Mouse (Mus musculus): ENCODE measurements around the gene Gbf1.
"Not testable (repeated sequence)": the region's sequence is repeated elsewhere in the genome, so short reads cannot be mapped to it uniquely, and the experiment has no call there.

Gene Gbf1

DNA sequence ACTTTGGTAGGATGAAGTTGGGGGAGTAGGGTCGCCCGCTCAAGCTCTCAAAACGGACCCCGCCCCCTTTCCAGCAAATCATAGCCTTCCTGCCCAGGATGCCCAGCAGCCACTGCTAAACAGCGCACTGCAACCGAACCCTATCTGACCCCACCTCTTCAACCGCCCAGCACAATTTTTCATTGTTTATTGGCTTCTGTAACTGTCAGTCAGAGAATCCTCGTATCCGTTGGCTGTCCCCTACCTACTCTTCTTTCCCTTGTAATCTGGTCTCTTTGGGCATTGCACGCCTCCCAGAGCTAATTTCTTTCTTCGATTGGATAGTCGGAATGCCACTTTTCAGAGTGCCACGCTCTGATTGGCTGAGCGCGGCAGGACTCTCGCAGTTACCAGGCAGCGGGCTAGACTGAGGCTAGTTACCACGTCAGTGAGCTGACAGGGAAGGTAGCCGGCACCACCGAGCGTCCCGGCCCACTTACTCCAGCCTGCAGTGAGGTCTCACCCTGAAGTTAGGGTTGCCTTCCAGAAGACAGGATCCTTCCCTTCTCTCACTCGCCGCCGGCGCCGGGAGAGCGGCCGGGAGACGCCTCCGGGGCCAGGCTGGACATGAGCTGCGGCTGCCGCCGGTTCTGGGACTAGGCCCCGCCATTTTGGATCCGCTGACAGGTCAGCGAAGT is at the start of gene Gbf1:
Gene Gbf1 (plus strand): TSS at position 383 of the 677 bp plus-strand sequence.
- peak; percentile 98 for DNase-seq (ENCODE audit: low read depth, low spot score)

GRCm38 (mm10) chr19:46103437-46104186 is 48.7 kb upstream of the Gbf1 start:
- no peak for DNase-seq (ENCODE audit: low read depth, low spot score)

DNA sequence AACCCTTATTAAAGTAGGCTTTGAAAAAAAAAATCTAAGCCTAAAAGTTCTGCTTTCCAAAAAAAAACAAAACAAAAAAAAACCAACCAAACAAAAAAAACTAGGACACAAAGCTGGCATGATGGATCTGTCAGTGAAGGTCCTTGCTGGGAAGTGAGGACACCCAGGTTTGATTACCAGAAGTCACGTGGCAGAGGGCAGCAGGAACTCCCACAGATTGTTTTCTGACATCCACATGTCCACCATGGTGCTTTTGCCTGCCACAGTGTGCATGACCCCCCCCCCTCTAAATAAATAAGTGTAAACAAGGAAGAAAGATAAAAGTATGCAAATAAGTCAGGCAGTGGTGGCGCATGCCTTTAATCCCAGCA is 48.1 kb upstream of the Gbf1 start:
- no peak for DNase-seq (ENCODE audit: low read depth, low spot score)

GRCm38 (mm10) chr19:46110214-46110613 is 42.1 kb upstream of the Gbf1 start:
- DNase-seq (ENCODE audit: low read depth, low spot score) = no peak

GRCm38 (mm10) chr19:46110781-46111180 is 41.5 kb upstream of the Gbf1 start:
- no peak for DNase-seq (ENCODE audit: low read depth, low spot score)

GRCm38 (mm10) chr19:46114617-46115016 is 37.7 kb upstream of the Gbf1 start:
- no peak for DNase-seq (ENCODE audit: low read depth, low spot score)

DNA sequence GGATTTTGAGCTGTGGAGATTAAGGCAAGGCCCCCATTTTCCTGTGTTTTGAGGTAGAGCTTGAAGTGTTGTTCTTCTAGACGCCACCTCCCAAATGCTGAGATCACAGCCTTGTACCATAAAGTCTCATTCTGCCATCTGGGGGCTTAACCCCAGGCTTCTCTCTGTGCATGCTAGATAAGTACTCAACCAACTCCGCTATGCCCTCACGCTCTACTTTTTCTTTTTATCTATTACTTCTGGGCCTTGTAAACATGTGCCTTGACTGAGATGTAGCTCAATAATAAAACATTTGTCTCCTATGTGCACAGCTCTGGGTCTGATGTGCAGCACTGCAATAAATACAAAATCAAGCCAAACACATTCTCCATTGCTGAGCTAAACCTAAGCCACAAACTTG is 32.9 kb upstream of the Gbf1 start:
- DNase-seq (ENCODE audit: low read depth, low spot score) = no peak

DNA sequence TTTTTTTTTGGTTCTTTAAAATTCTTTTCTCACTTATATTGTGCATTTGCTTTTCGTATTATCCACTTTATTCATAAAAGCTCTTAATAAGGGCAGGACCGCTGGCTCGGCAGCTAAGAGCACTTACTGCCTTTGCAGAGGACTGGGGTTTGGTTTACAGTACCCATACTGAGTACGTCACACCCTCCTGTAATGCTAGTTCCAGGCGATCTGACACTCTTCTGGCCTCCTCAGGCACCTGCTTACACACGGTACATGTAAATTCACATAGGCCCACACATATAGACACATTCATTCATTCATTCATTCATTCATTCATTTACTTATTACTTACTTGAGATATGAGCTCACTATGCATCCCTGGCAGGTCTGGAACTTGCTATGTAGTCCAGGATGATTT is 31.4 kb upstream of the Gbf1 start:
- no peak for DNase-seq (ENCODE audit: low read depth, low spot score)

DNA sequence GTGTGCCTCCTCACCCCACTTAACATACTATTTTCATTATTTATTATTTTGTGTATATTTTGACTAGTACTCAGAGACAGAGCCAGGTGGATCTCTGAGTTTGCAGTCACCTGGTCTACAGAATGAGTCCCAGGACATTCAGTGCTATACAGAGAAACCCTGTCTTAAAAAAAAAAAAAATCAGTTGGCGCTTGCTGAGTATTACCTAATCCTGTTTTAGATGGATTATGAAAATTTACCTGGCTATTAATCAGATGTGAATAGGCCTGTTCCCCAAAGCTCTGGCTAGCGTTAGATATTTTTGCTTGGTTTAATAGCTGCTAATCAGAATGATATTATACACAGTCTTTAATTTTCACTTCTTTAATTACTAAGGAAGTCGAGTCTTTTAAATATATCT is 28.4 kb upstream of the Gbf1 start:
- DNase-seq (ENCODE audit: low read depth, low spot score) = no peak

- no peak for DNase-seq (ENCODE audit: low read depth, low spot score)
Measured at GRCm38 (mm10) chr19:46124651-46125050, 27.7 kb upstream of the Gbf1 start.

DNA sequence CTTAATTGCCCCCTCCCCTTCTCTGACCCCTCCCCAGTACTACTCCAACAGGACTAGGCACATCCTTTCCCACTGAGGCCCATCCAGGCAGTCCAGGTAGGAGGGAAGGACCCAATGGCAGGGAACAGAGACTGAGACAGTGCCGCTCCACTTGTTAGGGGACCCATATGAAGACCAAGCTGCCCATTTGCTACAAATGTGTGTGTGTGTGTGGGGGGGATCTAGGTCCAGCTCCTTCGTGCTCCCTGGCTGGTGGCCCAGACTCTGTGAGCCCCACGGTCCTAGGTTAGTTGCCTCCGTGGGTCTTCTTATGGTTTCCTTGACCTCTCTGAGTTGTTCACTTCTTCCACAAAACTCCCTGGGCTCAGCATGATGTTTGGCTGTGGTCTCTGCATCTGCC is 26.0 kb upstream of the Gbf1 start:
- DNase-seq (ENCODE audit: low read depth, low spot score) = no peak

DNA sequence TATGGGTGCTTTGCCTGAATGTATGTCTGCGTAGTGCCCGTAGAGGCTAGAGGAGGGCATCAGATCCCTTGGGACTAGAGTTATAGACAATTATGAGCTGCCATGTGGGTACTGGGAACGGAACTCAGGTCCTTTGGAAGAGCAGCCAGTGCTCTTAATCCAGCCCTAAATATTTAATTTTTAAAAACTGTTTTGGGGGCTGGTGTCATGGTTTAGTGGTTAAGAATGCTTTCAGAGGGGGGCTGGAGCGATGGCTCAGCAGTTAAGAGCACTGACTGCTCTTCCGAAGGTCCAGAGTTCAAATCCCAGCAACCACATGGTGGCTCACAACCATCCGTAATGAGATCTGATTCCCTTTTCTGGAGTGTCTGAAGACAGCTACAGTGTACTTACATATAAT is 22.6 kb upstream of the Gbf1 start:
- not testable (repeated sequence) for DNase-seq (ENCODE audit: low read depth, low spot score)

- no peak for DNase-seq (ENCODE audit: low read depth, low spot score)
Measured at GRCm38 (mm10) chr19:46131283-46131682, 21.0 kb upstream of the Gbf1 start.

DNA sequence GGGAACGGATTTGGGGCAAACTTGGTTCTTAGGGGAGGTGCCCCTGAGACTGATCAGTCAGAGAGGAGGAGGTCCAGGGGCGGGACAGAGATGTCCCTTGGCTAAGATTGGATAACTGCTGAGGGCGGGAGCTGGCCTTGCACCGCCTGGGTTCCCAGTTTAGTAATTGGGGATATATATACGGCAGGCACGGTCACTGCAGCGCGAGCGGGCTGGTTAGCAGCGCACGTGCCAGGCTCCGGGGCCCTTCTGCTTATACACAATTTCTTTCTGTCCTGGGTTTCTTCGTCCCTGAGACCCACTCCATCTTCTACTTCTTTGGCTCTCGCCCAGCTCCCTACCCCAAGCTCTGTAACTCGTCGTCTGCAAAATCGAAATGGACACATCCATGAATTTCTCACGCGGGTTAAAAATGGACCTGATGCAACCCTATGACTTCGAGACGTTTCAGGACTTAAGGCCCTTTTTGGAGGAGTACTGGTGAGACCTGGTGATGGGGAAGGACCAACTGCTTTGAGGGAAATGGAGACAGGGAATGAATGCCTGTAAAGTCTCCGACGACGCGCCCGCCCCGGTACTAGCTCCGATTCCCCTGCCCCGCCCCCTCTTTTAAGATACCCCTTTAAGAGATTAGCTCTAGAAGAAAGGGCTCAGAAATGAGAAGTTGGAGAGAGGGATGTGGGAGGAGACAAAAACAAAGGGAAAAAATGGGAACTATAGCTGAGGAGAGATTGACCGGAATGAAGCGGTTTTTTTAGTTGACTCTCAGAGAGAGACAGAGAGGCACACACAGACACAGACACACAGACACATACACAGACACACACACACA is 20.4 kb upstream of the Gbf1 start, which contains the start of gene Elovl3:
Gene Elovl3 (plus strand): TSS at position 204 of the 832 bp plus-strand sequence.
- DNase-seq (ENCODE audit: low read depth, low spot score) = no peak

DNA sequence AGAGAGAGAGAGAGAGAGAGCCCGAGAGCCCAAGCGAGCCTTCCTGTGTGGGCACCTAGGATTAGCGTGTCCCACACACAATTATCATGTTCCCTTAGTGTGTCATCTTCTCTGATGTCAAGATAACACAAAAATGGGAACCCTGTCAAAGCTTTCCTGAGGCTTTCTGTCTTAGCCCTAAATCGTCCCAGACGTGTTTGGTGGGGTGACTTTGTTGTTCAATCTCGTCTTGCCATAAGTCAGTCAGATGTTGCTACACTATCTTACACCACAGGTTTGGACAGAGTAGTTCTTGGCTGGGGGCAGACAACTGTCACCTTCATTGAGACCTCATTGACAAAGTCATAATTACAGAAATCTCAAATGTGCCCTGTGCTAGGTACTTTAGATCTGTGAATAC is 19.7 kb upstream of the Gbf1 start:
- no peak for DNase-seq (ENCODE audit: low read depth, low spot score)

GRCm38 (mm10) chr19:46135297-46135696 is 17.0 kb upstream of the Gbf1 start:
- peak; percentile 90 for DNase-seq (ENCODE audit: low read depth, low spot score)

GRCm38 (mm10) chr19:46135789-46136638 is 16.3 kb upstream of the Gbf1 start:
- no peak for DNase-seq (ENCODE audit: low read depth, low spot score)

DNA sequence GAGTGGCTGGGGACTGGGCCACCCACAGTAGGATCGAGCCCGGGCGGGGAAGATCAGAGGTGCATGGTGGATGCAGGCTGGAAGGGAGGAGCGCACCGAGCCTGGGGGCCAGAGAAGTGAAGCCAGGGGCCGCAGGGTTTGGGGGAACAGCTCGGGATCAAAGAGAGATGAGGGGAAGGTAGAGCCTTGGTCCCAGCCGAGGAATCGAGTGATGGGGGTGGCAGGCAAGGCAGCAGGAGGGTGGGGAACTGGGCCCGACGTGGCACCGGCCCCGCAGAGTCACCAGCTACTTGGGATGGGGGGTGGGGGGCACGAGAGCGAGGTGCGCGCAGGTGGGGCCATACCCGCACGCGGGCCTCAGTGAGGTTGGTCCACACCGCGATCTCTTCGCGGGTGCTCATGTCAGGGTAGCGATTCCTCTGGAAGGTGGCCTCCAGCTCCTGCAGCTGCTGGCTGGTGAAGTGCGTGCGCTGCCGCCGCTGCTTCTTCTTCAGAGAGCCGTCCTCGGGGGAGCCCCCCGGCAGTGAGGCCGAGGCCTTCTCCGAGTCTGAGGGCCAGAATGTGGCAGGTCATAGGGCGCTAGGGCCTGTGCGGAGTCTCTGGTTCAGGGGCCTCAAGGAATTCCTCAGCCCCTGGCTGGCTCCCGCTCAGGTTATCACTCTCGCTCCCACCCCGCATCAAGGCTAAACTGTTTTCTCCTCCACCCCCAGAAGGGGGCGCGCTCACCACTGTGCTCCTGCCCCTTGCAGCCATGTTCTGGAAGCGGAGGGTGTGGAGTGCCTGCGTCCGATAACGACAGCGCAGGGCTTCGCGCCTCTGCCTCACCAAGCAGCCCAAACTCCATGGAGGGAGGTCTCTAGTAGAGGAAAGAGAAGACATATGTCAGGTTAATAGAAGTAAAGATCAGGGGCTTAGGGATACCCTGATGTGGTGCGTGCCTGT is 15.4 kb upstream of the Gbf1 start:
- peak; percentile 59 for DNase-seq (ENCODE audit: low read depth, low spot score)

DNA sequence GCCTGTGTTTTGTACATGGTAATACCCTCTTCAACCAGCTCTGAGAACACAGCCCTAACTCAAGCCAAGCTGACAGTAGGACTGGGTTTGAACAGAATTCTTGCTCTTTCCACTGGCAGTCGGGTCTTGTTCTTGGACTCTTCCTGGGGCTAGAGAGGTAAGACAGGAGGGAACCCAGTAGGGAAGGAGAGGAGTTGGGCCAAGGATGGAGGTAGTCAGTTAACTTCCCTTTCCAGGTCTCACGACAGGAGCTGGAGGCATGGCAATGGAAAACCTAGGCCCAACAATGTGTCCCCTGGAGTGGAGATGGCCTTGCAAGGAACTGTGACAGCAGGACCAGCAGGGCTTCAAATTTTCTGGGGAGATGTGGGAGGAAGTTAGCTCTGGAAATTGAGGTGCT is 12.0 kb upstream of the Gbf1 start:
- DNase-seq (ENCODE audit: low read depth, low spot score) = no peak

DNA sequence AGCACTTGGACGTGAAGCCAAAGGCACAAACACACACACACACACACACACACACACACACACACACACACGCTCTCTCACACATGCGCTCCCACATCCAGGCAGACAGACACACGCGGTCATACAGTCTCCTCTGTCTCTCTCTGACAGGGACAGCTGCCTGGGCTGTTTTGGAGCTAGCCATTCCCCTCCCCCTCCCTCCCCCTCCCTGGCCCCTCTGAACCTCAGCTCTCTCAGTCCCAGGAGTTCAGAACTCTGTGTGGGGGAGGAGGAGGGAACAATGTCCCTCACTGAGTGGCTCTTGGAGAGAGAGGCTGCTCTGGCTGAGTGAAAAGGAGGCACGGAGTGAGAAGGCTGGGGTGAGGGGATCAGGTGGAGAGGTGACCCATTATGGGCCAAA is 11.2 kb upstream of the Gbf1 start:
- no peak for DNase-seq (ENCODE audit: low read depth, low spot score)

All from forelimb bud, embryonic 11.5 days (tissue).